ENCODE assay signal across 9 mouse cellular contexts in genomic region chr5:89844354-89844753, GRCm38 (mm10). TPM values are rescaled to one million over a fixed set of nuclear protein-coding genes. Genes with fewer than 3 reads are reported as not detected.
A peak's percentile ranks its signal among the peaks of the same experiment; 100 is the strongest.
DNase-seq lines count a peak whose midpoint lies in the region; ATAC-seq lines count a peak whose summit lies in the region.
"Had no signal": no experiment of that assay in that cellular context is flagged by ENCODE, and none has a peak within 500 bp of the region (broad histone marks: within the 10 kb centered on the region; RNA-seq: fewer than 3 reads in every experiment).

No protein-coding gene starts in this region.

- DNase-seq in adrenal gland, adult (ENCODE audit: inconsistent age in 2 of 2, low spot score in 1 of 2): peak; percentile 13 to 44
- no peak for DNase-seq in adrenal gland, adult 18-20 months (ENCODE audit: low spot score in 2 of 2)
- DNase-seq in adrenal gland, adult 2 months: peak; percentile 43
- peak; percentile 46 for DNase-seq in heart, postnatal 25 days (ENCODE audit: low spot score)
- peak; percentile 21 for DNase-seq in ovary, postnatal 10 days (ENCODE audit: low spot score)
- no peak for DNase-seq in embryo, embryonic 9.5 days (ENCODE audit: extremely low spot score)

- 33% methylated on average over 5 of the region's 5 CpGs for WGBS in forebrain, embryonic 16.5 days
- WGBS in limb, embryonic 15.5 days: 14% methylated on average over 5 of the region's 5 CpGs

- H3K9me3 ChIP-seq in forebrain, embryonic 16.5 days (ENCODE audit: control insufficient read depth, low read length): no peaks in the 10 kb centered on the region
- H3K9me3 ChIP-seq in limb, embryonic 15.5 days: no peaks in the 10 kb centered on the region

- no peak overlapping the region for H3K4me3 ChIP-seq in forebrain, embryonic 16.5 days (replicated peaks; ENCODE audit: low read length)
- no peak overlapping the region for H3K4me3 ChIP-seq in limb, embryonic 15.5 days

- 0 out of 2 replicates have a peak overlapping the region, but pooled peaks have one; percentile 37 for H3K27ac ChIP-seq in forebrain, embryonic 16.5 days (ENCODE audit: low read length)
- H3K27ac ChIP-seq in limb, embryonic 15.5 days: peak overlapping the region; percentile 33; the same call in 1 of the 2 replicates
- H3K27ac ChIP-seq: macrophage had no signal

- no peaks in the 10 kb centered on the region for H3K27me3 ChIP-seq in forebrain, embryonic 16.5 days (replicated peaks; ENCODE audit: control insufficient read depth, insufficient read depth, low read length)
- no peaks in the 10 kb centered on the region for H3K27me3 ChIP-seq in limb, embryonic 15.5 days

- peak; percentile 91 for ATAC-seq in forebrain, embryonic 16.5 days
- ATAC-seq in limb, embryonic 15.5 days (ENCODE audit: insufficient number of reproducible peaks, low FRiP score, low TSS enrichment, low read depth): peak; percentile 92

- no peak overlapping the region for H3K9ac ChIP-seq in forebrain, embryonic 16.5 days (replicated peaks; ENCODE audit: low read depth, low read length)
- H3K9ac ChIP-seq in limb, embryonic 15.5 days: no peak overlapping the region

- no peak overlapping the region for H3K4me2 ChIP-seq in forebrain, embryonic 16.5 days (ENCODE audit: low read length)
- H3K4me2 ChIP-seq in limb, embryonic 15.5 days: no peak overlapping the region

- H3K4me1 ChIP-seq in forebrain, embryonic 16.5 days (replicated peaks; ENCODE audit: control insufficient read depth, insufficient read depth, low read length): peaks cover 12% of the 10 kb centered on the region
- H3K4me1 ChIP-seq in limb, embryonic 15.5 days: peaks cover 10% of the 10 kb centered on the region; the same call in 1 of the 2 replicates

- intact Hi-C loops in heart, postnatal 25 days (cut with DNase I): loop anchor here (5.0 kb wide), 2 partner anchors 38 to 338 kb away; partner anchors contain the start of gene Adamts3

- no peaks in the 10 kb centered on the region for H3K36me3 ChIP-seq in forebrain, embryonic 16.5 days (ENCODE audit: control insufficient read depth, insufficient read depth)
- H3K36me3 ChIP-seq in limb, embryonic 15.5 days: no peaks in the 10 kb centered on the region

RNA-seq across cellular contexts. Expression of gene Adamts3, which starts 38.8 kb away (rescaled TPM):
- 1 to 10 TPM; 1.8 to 3.3 TPM for total RNA-seq in adrenal gland, adult 18-20 months (2021)
- 1 to 10 TPM; 4.3 to 4.5 TPM for total RNA-seq in adrenal gland, adult 2 months (2021)
- 1.7 and 2.3 TPM in 2 replicates for polyA plus RNA-seq in adrenal gland, adult 2 months (2012; rRNA removed)
- 14.3 and 18.1 TPM in 2 replicates for polyA plus RNA-seq in forebrain, embryonic 16.5 days (2015; fragmentation: Nextera tagmentation; extraction: Ambion mirVana)
- total RNA-seq in heart, postnatal 25 days (2021): 1 to 10 TPM; 6.9 to 8.1 TPM
- polyA plus RNA-seq in limb, embryonic 15.5 days (2015; fragmentation: Nextera tagmentation; extraction: Ambion mirVana): 5.6 and 7.5 TPM in 2 replicates
- polyA plus RNA-seq: macrophage had no signal

Comparison
In these comparisons a context has a peak if more than half of its experiments do, and no peak if none do; other contexts are left out.
1. DNase-seq: peak in adrenal gland, adult (2 of 2), adrenal gland, adult 2 months (single experiment), heart, postnatal 25 days (single experiment) and ovary, postnatal 10 days (single experiment); none in adrenal gland, adult 18-20 months (0 of 2) and embryo, embryonic 9.5 days (single experiment).